Mouse (Mus musculus) embryonic facial prominence, embryonic 11.5 days (tissue): ENCODE measurements around the gene Aprt. TPM values are rescaled to one million over a fixed set of nuclear protein-coding genes. Genes with fewer than 3 reads are reported as not detected.

ENCODE experiments used
- ATAC-seq: fragments of 200-750 bp; cut with Nextera tagmentation; replicated peaks from 2 replicates; pipeline ENCODE4 v1.8.0; 2017; ENCODE audit warnings: low read depth; ENCODE audit not compliant: insufficient number of reproducible peaks, low FRiP score, low TSS enrichment
- DNase-seq: peaks from one replicate; pipeline ENCODE4 v3.0.0-alpha.2; 2015; ENCODE audit warnings: low spot score
- H3K27ac ChIP-seq: fragments of 300-500 bp; sonication (generic); replicated peaks from 2 replicates; pipeline ENCODE4 v1.5.1; 2014; ENCODE audit warnings: mild to moderate bottlenecking, low read depth, low read length, control low read depth
- H3K27me3 ChIP-seq: fragments of 300-500 bp; sonication (generic); 2 replicates; pipeline ENCODE4 v1.6.1; 2014; ENCODE audit warnings: mild to moderate bottlenecking, low read length, moderate library complexity, mixed read lengths; ENCODE audit not compliant: control insufficient read depth, insufficient read depth
- H3K36me3 ChIP-seq: fragments of 300-500 bp; sonication (generic); replicated peaks from 2 replicates; pipeline ENCODE4 v1.6.1; 2014; ENCODE audit warnings: low read depth, mild to moderate bottlenecking, low read length, moderate library complexity, mixed read lengths; ENCODE audit not compliant: control insufficient read depth, insufficient read depth
- H3K4me1 ChIP-seq: fragments of 300-500 bp; sonication (generic); 2 replicates; pipeline ENCODE4 v1.6.1; 2014; ENCODE audit warnings: low read length, mixed read lengths; ENCODE audit not compliant: control insufficient read depth, insufficient read depth
- H3K4me2 ChIP-seq: fragments of 300-500 bp; sonication (generic); 2 replicates; pipeline ENCODE4 v1.6.1; 2014; ENCODE audit warnings: low read depth, mild to moderate bottlenecking, control low read depth, low read length, moderate library complexity
- H3K4me3 ChIP-seq: fragments of 300-500 bp; sonication (generic); 2 replicates; pipeline ENCODE4 v1.5.1; 2014; ENCODE audit warnings: low read depth, low read length, control low read depth
- H3K9ac ChIP-seq: fragments of 300-500 bp; sonication (generic); replicated peaks from 2 replicates; pipeline ENCODE4 v1.6.1; 2014; ENCODE audit warnings: mild to moderate bottlenecking, control low read depth, low read length
- H3K9me3 ChIP-seq: fragments of 300-500 bp; sonication (generic); replicated peaks from 2 replicates; pipeline ENCODE4 v1.6.1; 2016; ENCODE audit warnings: mild to moderate bottlenecking, low read length, inconsistent platforms, mixed read lengths; ENCODE audit not compliant: control insufficient read depth
- WGBS: fragments of 180-500 bp; shearing (Covaris S2); extraction: QIAGEN DNeasy Blood & Tissue Kit; methylation state at CpG from one replicate; pipeline ENCODE4 v1.1.7; 2014; 5-methylcytosine and 5-hydroxymethylcytosine counted together
- polyA plus RNA-seq: library from polyadenylated mRNA; unstranded; fragments of >200 nt; fragmentation: Nextera tagmentation; extraction: Ambion mirVana; gene quantifications from 2 replicates; pipeline ENCODE4 v1.2.1, GENCODE M21; 2014

Aprt gene
- polyA plus RNA-seq: 246 and 268 TPM in 2 replicates

GRCm38 (mm10) chr8:122576648-122577022, at the start of gene Aprt:
Gene Aprt (minus strand): TSS chr8:122576909.
- peaks cover 8% of the 10 kb centered on the region for H3K36me3 ChIP-seq
- under 1% methylated on average over 39 of the region's 39 CpGs for WGBS
- peak within 1 kb of the TSS; percentile 59 for H3K27ac ChIP-seq
- H3K9ac ChIP-seq: peak within 1 kb of the TSS; percentile 87
- H3K4me1 ChIP-seq: peaks cover 9% of the 10 kb centered on the region
- H3K4me3 ChIP-seq: peak within 1 kb of the TSS; percentile 67
- peak; percentile 97 for DNase-seq
- no peaks in the 10 kb centered on the region for H3K9me3 ChIP-seq
- peak; percentile 79 for ATAC-seq
- H3K4me2 ChIP-seq: peak within 1 kb of the TSS; percentile 84
- no peaks in the 10 kb centered on the region for H3K27me3 ChIP-seq

DNA sequence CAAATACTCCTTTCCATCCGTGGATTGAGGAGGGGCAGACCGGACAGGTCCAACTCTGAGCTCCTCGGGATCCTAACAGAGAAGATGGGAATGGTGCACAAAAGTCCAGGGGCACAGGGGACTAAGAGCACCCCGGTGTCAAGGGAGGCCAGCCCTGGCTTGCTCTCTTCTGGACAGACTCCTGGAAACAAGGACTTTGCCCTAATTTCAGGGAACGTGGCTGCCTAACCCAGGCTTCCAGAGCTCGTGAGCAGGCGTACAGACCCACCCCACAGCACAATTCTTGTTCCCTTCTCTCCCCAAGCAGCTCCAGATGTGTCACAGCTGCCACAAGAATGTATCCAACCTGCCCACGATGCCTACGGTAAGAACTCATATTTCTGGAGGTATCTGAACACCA, 49.1 kb upstream of the Aprt start:
- no peak overlapping the region for H3K4me2 ChIP-seq
- WGBS: 81% methylated on average over 9 of the region's 9 CpGs
- no peak overlapping the region for H3K27ac ChIP-seq
- H3K9me3 ChIP-seq: no peaks in the 10 kb centered on the region
- no peak for DNase-seq
- no peak overlapping the region for H3K4me3 ChIP-seq
- no peaks in the 10 kb centered on the region; the same call in 1 of the 2 replicates for H3K4me1 ChIP-seq
- ATAC-seq: no peak
- H3K36me3 ChIP-seq: no peaks in the 10 kb centered on the region
- H3K9ac ChIP-seq: no peak overlapping the region
- no peaks in the 10 kb centered on the region for H3K27me3 ChIP-seq

DNA sequence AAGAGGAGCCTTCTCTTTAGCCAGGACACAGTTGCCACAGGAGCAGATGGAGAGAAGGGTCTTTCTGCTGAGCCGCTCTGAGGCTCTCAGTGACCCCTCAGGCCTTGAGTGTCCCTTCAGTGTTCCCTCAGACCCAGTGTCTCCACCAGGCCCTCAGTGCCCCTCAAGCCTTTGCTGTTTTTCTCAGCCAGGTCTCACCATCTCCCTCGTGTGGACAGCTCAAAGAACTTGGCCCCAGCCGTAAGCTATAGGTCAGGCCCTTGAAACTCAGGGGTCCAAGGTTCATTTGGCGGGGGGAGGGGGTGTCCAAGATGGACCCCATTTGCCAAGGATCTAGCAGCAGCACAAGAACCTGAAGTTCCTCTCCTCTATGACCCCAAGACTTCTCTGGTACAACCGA, 47.9 kb upstream of the Aprt start:
- Histone ChIP-seq H3K36me3 (no peaks in the 10 kb centered on the region), H3K9ac (no peak overlapping the region), H3K27me3 (no peaks in the 10 kb centered on the region), H3K27ac (no peak overlapping the region), H3K9me3 (no peaks in the 10 kb centered on the region), H3K4me1 (peaks cover 3% of the 10 kb centered on the region; the same call in 1 of the 2 replicates), H3K4me2 (no peak overlapping the region), H3K4me3 (no peak overlapping the region)
- DNase-seq (no peak), ATAC-seq (no peak)
- WGBS: 71% methylated on average over 5 of the region's 5 CpGs

- WGBS: 90% methylated on average over 17 of the region's 17 CpGs
- Histone ChIP-seq H3K27me3 (no peaks in the 10 kb centered on the region), H3K4me3 (no peak overlapping the region), H3K4me2 (no peak overlapping the region), H3K27ac (no peak overlapping the region), H3K9me3 (no peaks in the 10 kb centered on the region), H3K36me3 (no peaks in the 10 kb centered on the region), H3K4me1 (peaks cover 3% of the 10 kb centered on the region; the same call in 1 of the 2 replicates), H3K9ac (no peak overlapping the region)
- DNase-seq: no peak
- no peak for ATAC-seq
Observed at GRCm38 (mm10) chr8:122623844-122624642, 47.3 kb upstream of the Aprt start.

DNA sequence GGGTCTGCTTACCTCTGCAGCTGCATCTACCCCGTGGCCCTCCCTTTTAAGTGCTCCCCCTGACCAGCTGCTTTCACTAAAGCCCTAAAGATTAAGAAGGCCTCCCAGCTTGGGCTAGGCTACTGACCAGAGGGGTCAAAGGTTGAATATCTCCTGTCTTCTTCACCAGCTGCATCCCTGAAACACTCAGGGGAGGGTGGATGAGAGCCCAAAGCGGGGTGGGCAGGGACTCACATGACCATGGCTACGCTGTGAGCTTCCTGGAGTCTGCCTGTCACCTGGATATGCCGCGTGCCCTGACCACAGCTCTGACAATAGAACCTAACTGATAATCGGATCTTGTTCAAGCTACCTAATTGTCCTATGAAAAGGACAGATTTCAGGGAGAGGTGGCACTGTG, 46.0 kb upstream of the Aprt start, which contains the start of gene Pabpn1l:
TSS of gene Pabpn1l (minus strand) at position 13 of the 400 bp plus-strand sequence.
- Histone ChIP-seq H3K27me3 (no peaks in the 10 kb centered on the region), H3K27ac (no peak within 1 kb of the TSS), H3K9ac (no peak within 1 kb of the TSS), H3K4me2 (no peak within 1 kb of the TSS), H3K9me3 (no peaks in the 10 kb centered on the region), H3K36me3 (no peaks in the 10 kb centered on the region), H3K4me1 (peaks cover 3% of the 10 kb centered on the region; the same call in 1 of the 2 replicates), H3K4me3 (no peak within 1 kb of the TSS)
- no peak for ATAC-seq
- WGBS: 59% methylated on average over 6 of the region's 6 CpGs
- no peak for DNase-seq

DNA sequence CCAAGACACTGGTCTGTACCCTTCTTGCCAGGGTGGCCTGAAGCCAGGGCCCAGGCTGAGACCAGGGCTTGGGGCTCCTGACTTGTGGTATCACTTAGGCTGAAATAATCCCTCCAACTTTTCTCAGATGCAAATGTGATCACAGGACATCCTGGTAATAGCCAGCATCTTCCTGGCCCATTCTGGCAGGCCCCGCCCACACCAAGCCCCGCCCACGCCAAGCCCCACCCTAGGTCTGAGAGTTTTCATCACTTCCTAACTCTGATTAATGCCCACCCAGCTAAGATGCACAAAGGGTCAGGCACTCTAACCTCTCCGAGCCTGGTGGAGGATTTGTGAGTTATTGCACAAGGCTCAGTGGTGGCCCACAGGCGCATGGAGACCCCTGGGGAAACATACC, 43.7 kb upstream of the Aprt start:
- H3K9me3 ChIP-seq: no peaks in the 10 kb centered on the region
- WGBS: 40% methylated on average over 5 of the region's 5 CpGs
- H3K4me3 ChIP-seq: no peak overlapping the region
- H3K9ac ChIP-seq: no peak overlapping the region
- H3K27ac ChIP-seq: no peak overlapping the region
- ATAC-seq (no peak), DNase-seq (no peak)
- H3K36me3 ChIP-seq: no peaks in the 10 kb centered on the region
- no peak overlapping the region for H3K4me2 ChIP-seq
- H3K27me3 ChIP-seq: no peaks in the 10 kb centered on the region
- H3K4me1 ChIP-seq: peaks cover 3% of the 10 kb centered on the region; the same call in 1 of the 2 replicates

DNA sequence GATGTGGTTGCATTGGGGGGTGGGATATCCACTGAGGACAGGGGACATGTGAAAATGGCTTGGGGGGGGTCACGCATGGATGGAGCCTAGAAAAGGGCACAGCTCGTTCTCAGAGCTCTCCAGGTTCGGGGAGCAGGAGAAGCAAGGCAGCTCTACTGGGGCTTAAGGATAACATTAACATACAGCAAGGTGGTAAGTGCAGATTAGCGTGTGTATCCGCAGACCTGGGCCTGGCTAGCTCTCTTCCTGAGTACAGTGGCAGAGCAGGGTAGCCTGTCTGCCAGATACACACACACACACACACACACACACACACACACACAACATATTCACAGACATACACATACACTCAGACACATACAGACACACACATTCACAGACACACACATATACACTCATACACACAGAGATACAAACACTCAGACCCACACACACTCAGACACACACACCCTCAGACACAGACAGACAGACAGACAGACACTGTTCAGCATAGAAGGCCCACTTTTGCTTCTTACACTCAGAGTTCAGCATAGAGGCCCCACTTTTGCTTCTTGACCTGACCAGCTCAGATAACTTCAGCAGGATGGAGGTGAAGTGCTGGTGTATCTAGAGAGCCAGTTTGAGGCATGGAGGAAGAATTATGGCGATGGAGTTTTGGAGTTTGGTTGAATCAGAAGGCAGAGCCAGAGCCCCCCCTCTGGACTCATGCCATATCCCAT, 42.1 kb upstream of the Aprt start:
- Histone ChIP-seq H3K36me3 (no peaks in the 10 kb centered on the region), H3K27me3 (no peaks in the 10 kb centered on the region), H3K4me3 (no peak overlapping the region), H3K9me3 (no peaks in the 10 kb centered on the region), H3K4me2 (no peak overlapping the region), H3K27ac (no peak overlapping the region), H3K4me1 (peaks cover 3% of the 10 kb centered on the region; the same call in 1 of the 2 replicates), H3K9ac (no peak overlapping the region)
- WGBS: 63% methylated on average over 6 of the region's 6 CpGs
- no peak for ATAC-seq
- DNase-seq: no peak
